Mouse (Mus musculus) MEL (cell line): ENCODE results near the gene Esrra.

Experiments used
- CHD2 ChIP-seq: IDR thresholded peaks from 2 replicates; pipeline ENCODE4 v1.6.1; 2011; ENCODE audit warnings: low read length, improper control_type of control experiment
- CTCF ChIP-seq, 3 experiments: IDR thresholded peaks in 2 of 3; conservative IDR thresholded peaks in 1 of 3; 2 replicates each; pipeline ENCODE4 v1.5.1; 2011 to 2012; ENCODE audit warnings: low read length in 3 of 3, low read depth in 2 of 3, mild to moderate bottlenecking in 2 of 3, improper control_type of control experiment in 1 of 3, inconsistent platforms in 1 of 3, mixed read lengths in 1 of 3, moderate library complexity in 1 of 3; ENCODE audit not compliant: control insufficient read depth in 1 of 3, insufficient read depth in 1 of 3, poor library complexity in 1 of 3, severe bottlenecking in 1 of 3
- E2F4 ChIP-seq: IDR thresholded peaks from 2 replicates; pipeline ENCODE4 v1.6.1; 2011; ENCODE audit warnings: low read depth, low read length, improper control_type of control experiment, borderline replicate concordance
- ELF1 ChIP-seq: IDR thresholded peaks from 2 replicates; pipeline ENCODE4 v1.6.1; 2014; ENCODE audit warnings: low read depth, mild to moderate bottlenecking, inconsistent platforms, low read length, improper control_type of control experiment, moderate library complexity
- EP300 ChIP-seq, 2 experiments: IDR thresholded peaks; 2 replicates each; pipeline ENCODE4 v1.6.1; 2011; ENCODE audit warnings: improper control_type of control experiment in 2 of 2, low read length in 2 of 2, low read depth in 1 of 2, mild to moderate bottlenecking in 1 of 2
- GABPA ChIP-seq: IDR thresholded peaks from 2 replicates; pipeline ENCODE4 v1.6.1; 2012; ENCODE audit warnings: low read depth, mild to moderate bottlenecking, inconsistent platforms, low read length, improper control_type of control experiment, moderate library complexity
- KAT2A ChIP-seq: conservative IDR thresholded peaks from 2 replicates; pipeline ENCODE4 v1.6.1; 2012; ENCODE audit warnings: low read depth, low read length, improper control_type of control experiment, inconsistent platforms
- MEF2A ChIP-seq: IDR thresholded peaks from 2 replicates; pipeline ENCODE4 v1.6.1; 2014; ENCODE audit warnings: low read depth, mild to moderate bottlenecking, inconsistent platforms, low read length, improper control_type of control experiment; ENCODE audit not compliant: poor library complexity, insufficient replicate concordance, severe bottlenecking; ENCODE audit errors: extremely low read depth
- NELFE ChIP-seq: IDR thresholded peaks from 2 replicates; pipeline ENCODE4 v1.6.1; 2011; ENCODE audit warnings: low read depth, low read length, improper control_type of control experiment
- POLR2A ChIP-seq, 2 experiments: IDR thresholded peaks; 2 replicates each; pipeline ENCODE4 v1.6.1; 2011 to 2012; ENCODE audit warnings: low read length in 2 of 2, mild to moderate bottlenecking in 2 of 2, control low read depth in 1 of 2, improper control_type of control experiment in 1 of 2, low read depth in 1 of 2, moderate library complexity in 1 of 2; ENCODE audit not compliant: control insufficient read depth in 1 of 2, insufficient read depth in 1 of 2, poor library complexity in 1 of 2
- POLR2AphosphoS5 ChIP-seq: IDR thresholded peaks from 2 replicates; pipeline ENCODE4 v1.6.1; 2012; ENCODE audit warnings: low read depth, borderline replicate concordance, mild to moderate bottlenecking, inconsistent platforms, low read length, moderate library complexity, mixed read lengths
- TBP ChIP-seq: IDR thresholded peaks from 2 replicates; pipeline ENCODE4 v1.8.0; 2011; ENCODE audit warnings: low read depth, low read length, improper control_type of control experiment
- UBTF ChIP-seq: IDR thresholded peaks from 2 replicates; pipeline ENCODE4 v1.6.1; 2012; ENCODE audit warnings: low read depth, mild to moderate bottlenecking, inconsistent platforms, low read length, improper control_type of control experiment, moderate library complexity, borderline replicate concordance; ENCODE audit not compliant: insufficient read depth
- USF1 ChIP-seq: IDR thresholded peaks from 2 replicates; pipeline ENCODE4 v1.6.1; 2014; ENCODE audit warnings: low read depth, mild to moderate bottlenecking, inconsistent platforms, low read length, improper control_type of control experiment, moderate library complexity

DNA sequence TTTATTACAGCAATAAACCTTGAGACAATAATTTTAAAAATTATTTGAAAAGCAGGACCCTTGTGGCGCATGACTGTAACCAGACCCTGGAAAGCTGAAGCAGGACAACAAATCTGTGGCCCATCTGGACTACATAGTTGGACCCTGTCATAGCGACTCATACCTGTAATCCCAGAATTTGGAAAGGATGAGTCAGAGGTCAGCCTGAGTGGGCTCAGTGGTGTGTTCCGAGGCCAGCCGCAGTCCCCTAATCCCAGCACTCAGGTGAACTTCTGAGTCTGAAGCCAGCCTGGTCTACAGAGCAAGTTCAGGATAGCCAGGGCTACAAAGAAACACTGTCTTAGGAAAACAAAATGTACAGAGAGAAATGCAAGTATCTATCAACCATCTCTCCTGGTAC is 60.2 kb downstream of the Esrra start:
- no peak for TF ChIP-seq ELF1
- TF ChIP-seq POLR2A (IDR thresholded peaks at IDR 0.05; ENCODE audit: control insufficient read depth in 1 of 2, insufficient read depth in 1 of 2, low read depth in 1 of 2, low read length in 2 of 2, poor library complexity in 1 of 2) = no peak
- no peak for TF ChIP-seq USF1
- no peak for TF ChIP-seq CTCF (IDR thresholded peaks at IDR 0.05 in 2 of 3, conservative IDR thresholded peaks at IDR 0.05 in 1 of 3; ENCODE audit: control insufficient read depth in 1 of 3, insufficient read depth in 1 of 3, low read depth in 2 of 3, low read length in 3 of 3, poor library complexity in 1 of 3, severe bottlenecking in 1 of 3)
- no peak for TF ChIP-seq CHD2
- TF ChIP-seq KAT2A = no peak
- no peak for TF ChIP-seq MEF2A
- TF ChIP-seq UBTF = no peak
- TF ChIP-seq TBP = no peak
- TF ChIP-seq POLR2AphosphoS5 = no peak
- TF ChIP-seq EP300 (IDR thresholded peaks at IDR 0.05; ENCODE audit: low read depth in 1 of 2, low read length in 2 of 2) = no peak
- TF ChIP-seq GABPA = no peak
- TF ChIP-seq E2F4 = no peak
- TF ChIP-seq NELFE = no peak
